Mouse (Mus musculus): ENCODE data around the gene Dcaf7. TPM values are rescaled to one million over a fixed set of nuclear protein-coding genes. Genes with fewer than 3 reads are reported as not detected.
"Not testable (repeated sequence)": the region's sequence is repeated elsewhere in the genome, so short reads cannot be mapped to it uniquely, and the experiment has no call there.

Dcaf7 gene
- polyA plus RNA-seq, 1 experiment from 2014 or later = 73.4 TPM

GRCm38 (mm10) chr11:106046584-106046983, 9.9 kb downstream of the Dcaf7 start:
- Histone ChIP-seq H3K4me2 (replicated peaks) (no peak overlapping the region), H3K27me3 (no peaks in the 10 kb centered on the region), H3K27ac (no peak overlapping the region), H3K4me3 (no peak overlapping the region), H3K9ac (no peak overlapping the region), H3K4me1 (no peaks in the 10 kb centered on the region), H3K9me3 (no peaks in the 10 kb centered on the region), H3K36me3 (peaks cover 52% of the 10 kb centered on the region)
- no peak for ATAC-seq (ENCODE audit: low FRiP score, low read depth)
- WGBS = 89% methylated on average over 9 of the region's 9 CpGs

- Histone ChIP-seq H3K27me3 (no peaks in the 10 kb centered on the region), H3K4me2 (replicated peaks) (no peak overlapping the region), H3K27ac (no peak overlapping the region), H3K9ac (no peak overlapping the region), H3K9me3 (no peaks in the 10 kb centered on the region), H3K4me3 (no peak overlapping the region), H3K4me1 (no peaks in the 10 kb centered on the region), H3K36me3 (peaks cover 99% of the 10 kb centered on the region)
- ATAC-seq (ENCODE audit: low FRiP score, low read depth) = no peak
- WGBS = 94% methylated on average over 2 of the region's 2 CpGs
Observed at GRCm38 (mm10) chr11:106053921-106054320, 17.2 kb downstream of the Dcaf7 start.

- Histone ChIP-seq H3K27me3 (no peaks in the 10 kb centered on the region), H3K36me3 (peaks cover 99% of the 10 kb centered on the region), H3K27ac (no peak overlapping the region), H3K9ac (no peak overlapping the region), H3K4me1 (no peaks in the 10 kb centered on the region), H3K4me2 (replicated peaks) (no peak overlapping the region), H3K4me3 (no peak overlapping the region), H3K9me3 (no peaks in the 10 kb centered on the region)
- WGBS = 94% methylated on average over 8 of the region's 8 CpGs
- ATAC-seq (ENCODE audit: low FRiP score, low read depth) = no peak
Observed at GRCm38 (mm10) chr11:106054600-106054999, 17.9 kb downstream of the Dcaf7 start.

- peaks cover 95% of the 10 kb centered on the region for H3K36me3 ChIP-seq
- no peaks in the 10 kb centered on the region for H3K9me3 ChIP-seq
- no peak overlapping the region for H3K9ac ChIP-seq
- no peak for ATAC-seq (ENCODE audit: low FRiP score, low read depth)
- no peak overlapping the region for H3K27ac ChIP-seq
- no peaks in the 10 kb centered on the region for H3K27me3 ChIP-seq
- WGBS = 92% methylated on average over 6 of the region's 6 CpGs
- no peak overlapping the region for H3K4me3 ChIP-seq
- no peaks in the 10 kb centered on the region for H3K4me1 ChIP-seq
- H3K4me2 ChIP-seq (replicated peaks) = no peak overlapping the region
Observed at GRCm38 (mm10) chr11:106055341-106055740, 18.7 kb downstream of the Dcaf7 start.

GRCm38 (mm10) chr11:106056819-106057491, 20.3 kb downstream of the Dcaf7 start:
- Histone ChIP-seq H3K36me3 (peaks cover 79% of the 10 kb centered on the region), H3K4me3 (no peak overlapping the region), H3K4me1 (no peaks in the 10 kb centered on the region), H3K4me2 (replicated peaks) (no peak overlapping the region), H3K9ac (no peak overlapping the region), H3K27ac (no peak overlapping the region), H3K9me3 (no peaks in the 10 kb centered on the region), H3K27me3 (no peaks in the 10 kb centered on the region)
- 92% methylated on average over 8 of the region's 8 CpGs for WGBS
- ATAC-seq (ENCODE audit: low FRiP score, low read depth) = no peak

GRCm38 (mm10) chr11:106058020-106058419, 21.3 kb downstream of the Dcaf7 start:
- WGBS = 83% methylated on average over 8 of the region's 8 CpGs
- H3K27me3 ChIP-seq = no peaks in the 10 kb centered on the region
- H3K4me3 ChIP-seq = no peak overlapping the region
- no peak overlapping the region for H3K9ac ChIP-seq
- H3K4me1 ChIP-seq = no peaks in the 10 kb centered on the region
- H3K4me2 ChIP-seq (replicated peaks) = no peak overlapping the region
- H3K9me3 ChIP-seq = no peaks in the 10 kb centered on the region
- no peak for ATAC-seq (ENCODE audit: low FRiP score, low read depth)
- peaks cover 69% of the 10 kb centered on the region for H3K36me3 ChIP-seq
- H3K27ac ChIP-seq = no peak overlapping the region

GRCm38 (mm10) chr11:106060549-106060948, 23.9 kb downstream of the Dcaf7 start:
- Histone ChIP-seq H3K9ac (no peak overlapping the region), H3K9me3 (no peaks in the 10 kb centered on the region), H3K4me1 (no peaks in the 10 kb centered on the region), H3K4me3 (no peak overlapping the region), H3K36me3 (peaks cover 43% of the 10 kb centered on the region), H3K4me2 (replicated peaks) (no peak overlapping the region), H3K27me3 (no peaks in the 10 kb centered on the region), H3K27ac (no peak overlapping the region)
- no peak for ATAC-seq (ENCODE audit: low FRiP score, low read depth)
- 94% methylated on average over 1 of the region's 1 CpGs for WGBS

GRCm38 (mm10) chr11:106061311-106061710, 24.6 kb downstream of the Dcaf7 start:
- Histone ChIP-seq H3K4me2 (replicated peaks) (no peak overlapping the region), H3K4me1 (no peaks in the 10 kb centered on the region), H3K36me3 (peaks cover 36% of the 10 kb centered on the region), H3K9ac (no peak overlapping the region), H3K27ac (no peak overlapping the region), H3K4me3 (no peak overlapping the region), H3K27me3 (no peaks in the 10 kb centered on the region), H3K9me3 (no peaks in the 10 kb centered on the region)
- 83% methylated on average over 1 of the region's 1 CpGs for WGBS
- ATAC-seq (ENCODE audit: low FRiP score, low read depth) = no peak

GRCm38 (mm10) chr11:106063756-106064155, 27.1 kb downstream of the Dcaf7 start:
- H3K9me3 ChIP-seq = no peaks in the 10 kb centered on the region
- WGBS = 82% methylated on average over 5 of the region's 5 CpGs

GRCm38 (mm10) chr11:106065073-106065922, 28.6 kb downstream of the Dcaf7 start:
- 0 out of 2 replicates have a peak, but pooled peaks have one; percentile 17 for ATAC-seq (ENCODE audit: low FRiP score, low read depth)

More at GRCm38 (mm10) chr11:106063756-106064155, 27.1 kb downstream of the Dcaf7 start:
- peaks cover 10% of the 10 kb centered on the region for H3K4me1 ChIP-seq
- no peaks in the 10 kb centered on the region for H3K27me3 ChIP-seq
- H3K4me2 ChIP-seq (replicated peaks) = no peak overlapping the region
- H3K9ac ChIP-seq = no peak overlapping the region
- H3K27ac ChIP-seq = no peak overlapping the region
- ATAC-seq (ENCODE audit: low FRiP score, low read depth) = no peak
- peaks cover 11% of the 10 kb centered on the region for H3K36me3 ChIP-seq
- H3K4me3 ChIP-seq = no peak overlapping the region

GRCm38 (mm10) chr11:106065923-106066571, 29.4 kb downstream of the Dcaf7 start, which contains the start of gene Taco1:
Gene Taco1, plus strand, starts transcription at chr11:106066061.
- under 1% methylated on average over 49 of the region's 49 CpGs for WGBS
- Histone ChIP-seq H3K9me3 (no peaks in the 10 kb centered on the region), H3K4me2 (replicated peaks) (peak within 1 kb of the TSS; percentile 76), H3K9ac (peak within 1 kb of the TSS; percentile 91), H3K4me1 (peaks cover 10% of the 10 kb centered on the region), H3K27me3 (no peaks in the 10 kb centered on the region), H3K27ac (peak within 1 kb of the TSS; percentile 87), H3K4me3 (peak within 1 kb of the TSS; percentile 90), H3K36me3 (peaks cover 14% of the 10 kb centered on the region)
- ATAC-seq (ENCODE audit: low FRiP score, low read depth) = peak; percentile 98

More at GRCm38 (mm10) chr11:106065073-106065922, 28.6 kb downstream of the Dcaf7 start:
- peak overlapping the region; percentile 90 for H3K4me3 ChIP-seq
- peak overlapping the region; percentile 76 for H3K4me2 ChIP-seq (replicated peaks)
- no peaks in the 10 kb centered on the region for H3K9me3 ChIP-seq
- no peak overlapping the region for H3K27ac ChIP-seq
- WGBS = 44% methylated on average over 18 of the region's 18 CpGs
- H3K4me1 ChIP-seq = peaks cover 10% of the 10 kb centered on the region
- H3K27me3 ChIP-seq = no peaks in the 10 kb centered on the region
- H3K9ac ChIP-seq = peak overlapping the region; percentile 91; the same call in 1 of the 2 replicates
- peaks cover 7% of the 10 kb centered on the region for H3K36me3 ChIP-seq

- Histone ChIP-seq H3K36me3 (peaks cover 17% of the 10 kb centered on the region), H3K9ac (peak overlapping the region; percentile 91), H3K4me2 (replicated peaks) (peak overlapping the region; percentile 76), H3K4me3 (peak overlapping the region; percentile 90), H3K4me1 (peaks cover 10% of the 10 kb centered on the region)
- H3K27ac ChIP-seq; ATAC-seq (ENCODE audit: low FRiP score, low read depth); H3K9me3 ChIP-seq; H3K27me3 ChIP-seq: not testable (repeated sequence)
- WGBS = 18% methylated on average over 23 of the region's 23 CpGs
Observed at GRCm38 (mm10) chr11:106066616-106067015, 29.9 kb downstream of the Dcaf7 start.

All from limb, embryonic 13.5 days (tissue).